Mouse (Mus musculus) CH12.LX (cell line): ENCODE results near the gene Cidec. TPM values are rescaled to one million over a fixed set of nuclear protein-coding genes. Genes with fewer than 3 reads are reported as not detected.
A peak's percentile ranks its signal among the peaks of the same experiment; 100 is the strongest.

Experiments used
- DNase-seq: peaks from one replicate; pipeline ENCODE4 v3.0.0-alpha.2; 2013; ENCODE audit errors: extremely low read depth
- H3K27ac ChIP-seq: 2 replicates; pipeline ENCODE4 v1.5.1; 2012; ENCODE audit warnings: low read depth, mild to moderate bottlenecking, control low read depth, moderate library complexity; ENCODE audit not compliant: insufficient read depth
- H3K27me3 ChIP-seq: replicated peaks from 2 replicates; pipeline ENCODE3; 2012; ENCODE audit warnings: inconsistent platforms
- H3K36me3 ChIP-seq, 2 experiments: replicated peaks in 1 of 2; 2 replicates each; pipeline versions ENCODE3 to v1.6.1; 2012; ENCODE audit warnings: inconsistent platforms in 1 of 2, low read length in 1 of 2, mild to moderate bottlenecking in 1 of 2, mixed read lengths in 1 of 2, moderate library complexity in 1 of 2; ENCODE audit not compliant: control insufficient read depth in 1 of 2, insufficient read depth in 1 of 2
- H3K4me1 ChIP-seq, 2 experiments: 2 replicates each; pipeline ENCODE4 v1.6.1; 2012; ENCODE audit warnings: inconsistent platforms in 1 of 2, moderate library complexity in 1 of 2; ENCODE audit not compliant: insufficient read depth in 2 of 2, control insufficient read depth in 1 of 2
- H3K4me2 ChIP-seq: 2 replicates; pipeline ENCODE4 v1.6.1; 2012; ENCODE audit warnings: low read depth, mild to moderate bottlenecking, control low read depth; ENCODE audit not compliant: poor library complexity, insufficient read depth, severe bottlenecking
- H3K4me3 ChIP-seq, 3 experiments: fragments of 150-350 bp in 1 of 3; sonication (generic) in 1 of 3; replicated peaks in 1 of 3; 2 replicates each; pipeline versions ENCODE3 to v1.5.1; 2011 to 2012; ENCODE audit warnings: low read depth in 2 of 3, low read length in 2 of 3, mild to moderate bottlenecking in 2 of 3, moderate library complexity in 2 of 3, control low read depth in 1 of 3, improper control_type of control experiment in 1 of 3, inconsistent platforms in 1 of 3, mixed read lengths in 1 of 3; ENCODE audit not compliant: poor library complexity in 1 of 3
- H3K79me2 ChIP-seq: replicated peaks from 2 replicates; pipeline ENCODE4 v1.6.1; 2012; ENCODE audit warnings: mild to moderate bottlenecking, moderate library complexity; ENCODE audit not compliant: control insufficient read depth, poor library complexity, insufficient read depth, severe bottlenecking; ENCODE audit errors: extremely low read depth
- H3K9ac ChIP-seq: 2 replicates; pipeline ENCODE4 v1.6.1; 2012; ENCODE audit warnings: low read depth, mild to moderate bottlenecking, control low read depth, moderate library complexity; ENCODE audit not compliant: insufficient read depth
- H3K9me3 ChIP-seq: replicated peaks from 2 replicates; pipeline ENCODE3; 2012; ENCODE audit warnings: low read length, inconsistent platforms, mixed read lengths
- BHLHE40 ChIP-seq: IDR thresholded peaks from 2 replicates; pipeline ENCODE4 v1.6.1; 2011; ENCODE audit warnings: mild to moderate bottlenecking, low read depth, low read length, improper control_type of control experiment
- CHD1 ChIP-seq: IDR thresholded peaks from 2 replicates; pipeline ENCODE4 v1.6.1; 2012; ENCODE audit warnings: low read depth, low read length, improper control_type of control experiment, inconsistent platforms
- CHD2 ChIP-seq: IDR thresholded peaks from 2 replicates; pipeline ENCODE4 v1.6.1; 2011; ENCODE audit warnings: low read length, improper control_type of control experiment
- CTCF ChIP-seq, 2 experiments: IDR thresholded peaks in 1 of 2; conservative IDR thresholded peaks in 1 of 2; 2 replicates each; pipeline ENCODE4 v1.5.1; 2011 to 2012; ENCODE audit warnings: low read depth in 2 of 2, low read length in 2 of 2, improper control_type of control experiment in 1 of 2, inconsistent platforms in 1 of 2, mild to moderate bottlenecking in 1 of 2, moderate library complexity in 1 of 2
- E2F4 ChIP-seq: IDR thresholded peaks from 2 replicates; pipeline ENCODE4 v1.6.1; 2011; ENCODE audit warnings: low read depth, low read length, improper control_type of control experiment; ENCODE audit not compliant: insufficient replicate concordance
- ELF1 ChIP-seq: IDR thresholded peaks from 2 replicates; pipeline ENCODE4 v1.6.1; 2014; ENCODE audit warnings: low read depth, mild to moderate bottlenecking, inconsistent platforms, low read length, improper control_type of control experiment
- EP300 ChIP-seq: IDR thresholded peaks from 2 replicates; pipeline ENCODE4 v1.6.1; 2011; ENCODE audit warnings: low read length, improper control_type of control experiment
- GABPA ChIP-seq: IDR thresholded peaks from 2 replicates; pipeline ENCODE4 v1.6.1; 2012; ENCODE audit warnings: low read depth, low read length, improper control_type of control experiment, inconsistent platforms; ENCODE audit not compliant: insufficient replicate concordance
- HCFC1 ChIP-seq: IDR thresholded peaks from 2 replicates; pipeline ENCODE4 v1.6.1; 2012; ENCODE audit warnings: low read depth, mild to moderate bottlenecking, inconsistent platforms, low read length, improper control_type of control experiment
- IRF4 ChIP-seq: IDR thresholded peaks from 2 replicates; pipeline ENCODE4 v1.6.1; 2014; ENCODE audit warnings: low read depth, mild to moderate bottlenecking, inconsistent platforms, low read length, improper control_type of control experiment
- JUN ChIP-seq: IDR thresholded peaks from 2 replicates; pipeline ENCODE4 v1.6.1; 2011; ENCODE audit warnings: low read depth, mild to moderate bottlenecking, low read length, improper control_type of control experiment, moderate library complexity; ENCODE audit not compliant: insufficient read depth
- KAT2A ChIP-seq: IDR thresholded peaks from 2 replicates; pipeline ENCODE4 v1.6.1; 2012; ENCODE audit warnings: low read length, improper control_type of control experiment, inconsistent platforms; ENCODE audit not compliant: insufficient replicate concordance
- MAX ChIP-seq: IDR thresholded peaks from 2 replicates; pipeline ENCODE4 v1.6.1; 2011; ENCODE audit warnings: low read length, improper control_type of control experiment
- MEF2A ChIP-seq: IDR thresholded peaks from 2 replicates; pipeline ENCODE4 v1.6.1; 2014; ENCODE audit warnings: low read depth, mild to moderate bottlenecking, inconsistent platforms, low read length, improper control_type of control experiment, borderline replicate concordance
- MXI1 ChIP-seq: IDR thresholded peaks from 2 replicates; pipeline ENCODE4 v1.6.1; 2011; ENCODE audit warnings: mild to moderate bottlenecking, low read depth, low read length, improper control_type of control experiment
- MYC ChIP-seq: IDR thresholded peaks from 2 replicates; pipeline ENCODE4 v1.6.1; 2011; ENCODE audit warnings: low read depth, mild to moderate bottlenecking, improper control_type of control experiment, low read length
- POLR2A ChIP-seq: IDR thresholded peaks from 2 replicates; pipeline ENCODE4 v1.6.1; 2011; ENCODE audit warnings: low read depth, mild to moderate bottlenecking, improper control_type of control experiment, low read length
- RAD21 ChIP-seq: IDR thresholded peaks from 2 replicates; pipeline ENCODE4 v1.6.1; 2011; ENCODE audit warnings: low read depth, mild to moderate bottlenecking, low read length, improper control_type of control experiment, moderate library complexity
- SMC3 ChIP-seq: IDR thresholded peaks from 2 replicates; pipeline ENCODE4 v1.6.1; 2011; ENCODE audit warnings: low read depth, low read length, improper control_type of control experiment
- UBTF ChIP-seq: IDR thresholded peaks from 2 replicates; pipeline ENCODE4 v1.6.1; 2012; ENCODE audit warnings: low read depth, mild to moderate bottlenecking, inconsistent platforms, low read length, improper control_type of control experiment, moderate library complexity
- USF1 ChIP-seq: IDR thresholded peaks from 2 replicates; pipeline ENCODE4 v1.6.1; 2014; ENCODE audit warnings: low read depth, mild to moderate bottlenecking, inconsistent platforms, low read length, improper control_type of control experiment
- USF2 ChIP-seq: conservative IDR thresholded peaks from 2 replicates; pipeline ENCODE4 v1.6.1; 2011; ENCODE audit warnings: low read depth, low read length, improper control_type of control experiment
- ZC3H11A ChIP-seq: IDR thresholded peaks from 2 replicates; pipeline ENCODE4 v1.6.1; 2012; ENCODE audit warnings: low read depth, mild to moderate bottlenecking, inconsistent platforms, low read length, improper control_type of control experiment
- ZKSCAN1 ChIP-seq: IDR thresholded peaks from 2 replicates; pipeline ENCODE4 v1.6.1; 2012; ENCODE audit warnings: low read depth, inconsistent platforms, low read length, improper control_type of control experiment, borderline replicate concordance
- ZMIZ1 ChIP-seq: IDR thresholded peaks from 2 replicates; pipeline ENCODE4 v1.6.1; 2012; ENCODE audit warnings: low read depth, mild to moderate bottlenecking, inconsistent platforms, low read length, improper control_type of control experiment
- ZNF384 ChIP-seq: IDR thresholded peaks from 2 replicates; pipeline ENCODE4 v1.6.1; 2012; ENCODE audit warnings: low read depth, low read length, improper control_type of control experiment, inconsistent platforms
- dilution Hi-C: fragments of 300-500 bp; cut with MboI; formaldehyde crosslinking; loops from 2 replicates; pipeline ENCODE4 v1.14.3; 2020; ENCODE audit warnings: low sequenced_read_pairs; ENCODE audit not compliant: extremely low pct_unique_long_range_greater_than_20kb, extremely low pct_ligation_motif_present
- in situ Hi-C: fragments of 300-500 bp; cut with MboI; formaldehyde crosslinking; loops from 3 replicates; pipeline ENCODE4 v1.14.3; 2019; ENCODE audit warnings: low sequenced_read_pairs, low pct_ligation_motif_present, low pct_unique_long_range_greater_than_20kb, mixed read lengths
- polyA plus RNA-seq: library from polyadenylated mRNA; unstranded; fragments of >175 nt; gene quantifications from 2 replicates; pipeline ENCODE4 v1.2.1, GENCODE M21; 2012; ENCODE audit warnings: low read depth; ENCODE audit not compliant: insufficient read length
- total RNA-seq, 2 experiments: library from RNA; depleted of rRNA; stranded (reverse); fragments of 300-350 nt in 1 of 2; fragments of >200 nt in 1 of 2; gene quantifications; 2 replicates each; pipeline ENCODE4 v1.2.3; 2012 to 2014

Cidec gene
- total and polyA plus RNA-seq, 3 experiments, result not detected

DNA sequence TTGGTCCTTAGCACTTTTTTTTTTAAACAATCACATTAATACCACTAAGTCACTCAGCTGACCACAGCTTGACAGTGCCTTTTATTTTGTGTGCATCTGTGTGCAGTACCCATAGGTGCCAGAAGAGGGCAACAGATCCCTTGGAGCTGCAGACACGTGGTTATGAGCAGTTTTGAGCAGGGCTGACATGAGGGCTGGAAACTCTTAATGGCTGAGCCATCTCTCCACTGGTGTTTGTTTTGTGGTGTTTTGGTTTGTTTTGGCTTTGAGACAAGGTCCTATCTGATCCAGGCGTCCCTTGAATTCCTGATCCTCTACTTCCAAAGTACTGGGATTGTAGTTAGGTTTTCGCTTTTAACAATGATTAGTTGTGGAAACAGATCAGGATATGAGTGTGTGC, 8.2 kb downstream of the Cidec start:
- Histone ChIP-seq H3K4me3 (no peak overlapping the region), H3K4me1 (peaks cover 11 to 25% of the 10 kb centered on the region in 2 experiments), H3K9me3 (peaks cover 5% of the 10 kb centered on the region), H3K36me3 (no peaks in the 10 kb centered on the region), H3K27me3 (peaks cover 3% of the 10 kb centered on the region), H3K4me2 (no peak overlapping the region), H3K9ac (no peak overlapping the region), H3K27ac (no peak overlapping the region), H3K79me2 (no peaks in the 10 kb centered on the region)
- peak; percentile 72 for DNase-seq
- dilution Hi-C loops (no loop called here), in situ Hi-C loops (no loop called here)
- TF ChIP-seq CTCF (conservative IDR thresholded peaks at IDR 0.05 in 1 of 2, IDR thresholded peaks at IDR 0.05 in 1 of 2; ENCODE audit: low read depth in 2 of 2, low read length in 2 of 2) (peak; percentile 65 to 66; a peak in 3 of 4 replicates), HCFC1 (no peak), GABPA (no peak), MEF2A (no peak), MYC (peak; percentile 98), RAD21 (peak; percentile 62), SMC3 (peak; percentile 44), USF1 (peak; percentile 34), MAX (peak; percentile 95), JUN (no peak), E2F4 (no peak)

- dilution Hi-C loops (no loop called here), in situ Hi-C loops (no loop called here)
- H3K4me2 ChIP-seq, result no peak overlapping the region
- H3K9me3 ChIP-seq, result peaks cover 5% of the 10 kb centered on the region
- H3K27me3 ChIP-seq, result peaks cover 3% of the 10 kb centered on the region
- no peak for DNase-seq
- H3K36me3 ChIP-seq, result no peaks in the 10 kb centered on the region
- no peak overlapping the region for H3K9ac ChIP-seq
- H3K4me1 ChIP-seq, result peaks cover 6 to 18% of the 10 kb centered on the region in 2 experiments; a peak in 3 of 4 replicates
- no peak overlapping the region for H3K4me3 ChIP-seq
- TF ChIP-seq CHD1 (no peak), CHD2 (no peak), EP300 (no peak), USF1 (no peak), USF2 (no peak), POLR2A (no peak), MEF2A (no peak), BHLHE40 (no peak), ZKSCAN1 (no peak), ZMIZ1 (no peak), MXI1 (no peak), ZC3H11A (no peak), KAT2A (no peak), ELF1 (no peak), IRF4 (no peak), UBTF (no peak), ZNF384 (no peak)
- no peak overlapping the region for H3K27ac ChIP-seq
- H3K79me2 ChIP-seq, result no peaks in the 10 kb centered on the region
Observed at GRCm38 (mm10) chr6:113426696-113427095, 8.9 kb downstream of the Cidec start.
